Mouse (Mus musculus): ENCODE results near the gene Ptov1. TPM values are rescaled to one million over a fixed set of nuclear protein-coding genes. Genes with fewer than 3 reads are reported as not detected.

Ptov1 gene
- polyA plus RNA-seq, 1 experiment = 90.1 TPM

DNA sequence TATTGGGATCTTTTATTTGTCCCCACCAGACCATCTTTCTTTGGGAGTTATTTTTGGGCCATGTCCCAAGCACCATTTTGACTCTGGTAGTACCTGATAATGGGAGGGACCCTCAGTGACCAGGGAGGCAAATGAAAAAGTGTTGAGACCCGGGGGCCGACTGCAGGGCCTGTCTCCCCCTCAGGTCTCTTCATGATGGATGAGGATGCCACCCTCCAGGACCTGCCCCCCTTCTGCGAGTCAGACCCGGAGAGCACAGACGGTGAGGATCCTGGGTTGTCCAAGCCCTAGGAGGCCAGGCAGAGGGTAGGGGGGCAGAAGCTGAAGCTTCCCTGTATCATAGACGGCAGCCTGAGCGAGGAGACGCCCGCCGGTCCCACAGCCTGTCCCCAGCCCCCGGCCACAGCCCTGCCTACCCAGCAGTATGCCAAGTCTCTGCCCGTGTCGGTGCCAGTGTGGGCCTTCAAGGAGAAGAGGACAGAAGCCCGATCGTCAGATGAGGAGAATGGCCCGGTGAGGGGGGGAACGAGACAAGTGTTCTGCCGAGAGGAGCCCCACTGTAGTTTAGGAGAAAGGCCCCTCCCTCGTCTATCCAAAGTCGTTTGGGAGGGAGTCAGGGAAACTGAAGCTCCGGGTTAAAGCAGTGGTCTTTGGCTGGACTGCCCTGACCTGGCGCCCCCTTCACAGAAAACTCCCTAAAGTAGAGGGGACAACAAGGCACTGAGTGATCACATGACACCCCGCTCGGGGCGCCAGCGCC, 15.8 kb downstream of the Ptov1 start:
- Histone ChIP-seq H3K4me3 (ENCODE audit: insufficient read depth, low read length) (peak overlapping the region; percentile 57), H3K27ac (ENCODE audit: insufficient read depth, low read depth, low read length) (peak overlapping the region; percentile 92), H3K4me1 (ENCODE audit: control insufficient read depth, insufficient read depth, low read length) (peaks cover 35% of the 10 kb centered on the region)
- no peak; the same call in 1 of the 2 replicates for TF ChIP-seq CTCF (IDR thresholded peaks at IDR 0.05; ENCODE audit: low read depth, low read length)
- no peak for TF ChIP-seq POLR2A (IDR thresholded peaks at IDR 0.05; ENCODE audit: borderline replicate concordance, low read depth, low read length)

DNA sequence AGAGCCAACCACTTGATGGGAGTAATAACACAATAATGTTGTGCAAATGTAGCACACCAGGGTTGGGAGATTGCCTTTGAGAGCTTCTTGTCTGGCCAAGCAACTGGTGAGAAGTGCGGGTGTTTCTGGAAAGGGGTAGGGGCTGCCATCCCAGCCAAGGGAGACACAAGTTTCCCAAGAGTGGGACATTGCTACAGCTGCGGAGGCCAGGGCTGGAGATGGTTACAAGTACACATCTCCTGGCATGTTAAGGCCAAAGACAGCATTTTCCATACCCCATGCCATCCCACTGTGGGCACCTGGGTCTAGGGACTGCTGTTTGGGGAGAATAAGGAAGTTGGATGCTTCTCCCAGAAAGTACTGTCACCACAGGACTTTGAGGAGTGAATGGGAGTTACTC, 16.5 kb downstream of the Ptov1 start:
- no peak overlapping the region for H3K4me3 ChIP-seq (ENCODE audit: insufficient read depth, low read length)
- H3K27ac ChIP-seq (ENCODE audit: insufficient read depth, low read depth, low read length) = no peak overlapping the region

DNA sequence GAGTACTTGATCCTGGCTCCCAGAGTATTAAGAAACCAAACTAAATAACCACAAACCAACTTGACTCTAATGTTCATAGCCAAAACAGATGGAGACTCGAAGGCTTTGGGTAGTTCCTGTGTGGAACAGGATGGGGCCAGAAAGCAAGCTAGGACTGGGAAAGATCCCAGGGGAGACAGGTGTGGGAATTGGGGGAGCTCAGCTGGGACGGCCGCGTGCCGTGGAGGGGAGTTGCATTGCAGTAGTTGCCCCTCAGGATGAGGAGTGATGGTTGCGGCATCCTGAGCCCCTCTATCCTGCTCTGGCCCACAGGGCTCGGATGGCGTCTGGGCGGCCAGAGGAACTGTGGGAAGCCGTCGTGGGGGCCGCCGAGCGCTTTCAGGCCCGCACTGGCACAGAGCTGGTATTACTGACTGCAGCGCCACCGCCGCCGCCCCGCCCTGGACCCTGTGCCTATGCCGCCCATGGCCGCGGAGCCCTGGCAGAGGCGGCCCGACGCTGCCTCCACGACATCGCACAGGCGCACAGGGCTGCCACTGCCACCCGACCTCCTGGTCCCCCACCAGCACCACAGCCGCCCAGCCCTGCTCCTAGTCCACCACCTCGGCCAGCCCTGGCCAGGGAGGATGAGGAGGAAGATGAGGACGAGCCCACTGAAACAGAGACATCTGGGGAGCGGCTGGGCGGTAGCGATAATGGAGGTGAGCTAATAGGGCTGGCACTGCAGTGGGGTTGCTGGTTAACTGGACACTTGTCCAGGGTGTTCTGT, 17.1 kb downstream of the Ptov1 start:
- Histone ChIP-seq H3K27ac (ENCODE audit: insufficient read depth, low read depth, low read length) (no peak overlapping the region), H3K4me1 (ENCODE audit: control insufficient read depth, insufficient read depth, low read length) (peaks cover 30% of the 10 kb centered on the region), H3K4me3 (ENCODE audit: insufficient read depth, low read length) (no peak overlapping the region)
- TF ChIP-seq CTCF (IDR thresholded peaks at IDR 0.05; ENCODE audit: low read depth, low read length) (no peak), POLR2A (IDR thresholded peaks at IDR 0.05; ENCODE audit: borderline replicate concordance, low read depth, low read length) (no peak)

More for the DNA sequence above, 16.5 kb downstream of the Ptov1 start:
- TF ChIP-seq CTCF (IDR thresholded peaks at IDR 0.05; ENCODE audit: low read depth, low read length) (no peak), POLR2A (IDR thresholded peaks at IDR 0.05; ENCODE audit: borderline replicate concordance, low read depth, low read length) (no peak)
- H3K4me1 ChIP-seq (ENCODE audit: control insufficient read depth, insufficient read depth, low read length) = peaks cover 30% of the 10 kb centered on the region

DNA sequence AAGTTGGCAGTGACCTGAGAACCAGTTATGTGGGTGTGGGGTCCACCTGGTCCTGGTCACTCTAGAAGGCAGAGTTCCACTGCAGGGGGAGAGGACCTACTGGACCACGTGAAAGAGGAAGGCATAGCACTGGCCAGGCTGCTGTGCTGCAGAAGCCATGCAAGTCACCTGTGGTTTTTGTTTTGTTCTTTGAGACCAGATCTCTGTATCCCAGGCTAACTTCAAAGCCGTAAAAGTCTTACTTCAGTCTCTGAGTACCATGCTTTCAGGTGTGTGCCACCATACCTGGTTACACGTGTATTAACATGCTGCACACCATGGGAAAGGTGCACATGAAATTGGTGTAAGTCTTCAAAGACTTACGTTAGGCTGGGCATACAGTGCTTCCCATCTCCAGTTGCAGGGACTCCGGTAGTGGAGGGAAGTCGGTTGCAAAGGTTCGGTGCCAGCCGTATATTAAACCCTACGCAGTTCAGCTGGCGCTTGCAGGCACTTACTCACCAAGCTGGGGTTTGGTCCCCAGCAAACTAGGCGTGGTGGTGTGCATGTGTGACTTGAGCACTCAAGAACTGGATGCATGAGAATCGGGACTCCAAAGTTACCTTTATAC, 17.9 kb downstream of the Ptov1 start:
- Histone ChIP-seq H3K27ac (ENCODE audit: insufficient read depth, low read depth, low read length) (no peak overlapping the region), H3K4me3 (ENCODE audit: insufficient read depth, low read length) (0 out of 2 replicates have a peak overlapping the region, but pooled peaks have one; percentile 65), H3K4me1 (ENCODE audit: control insufficient read depth, insufficient read depth, low read length) (peaks cover 31% of the 10 kb centered on the region)
- TF ChIP-seq CTCF (IDR thresholded peaks at IDR 0.05; ENCODE audit: low read depth, low read length) (no peak), POLR2A (IDR thresholded peaks at IDR 0.05; ENCODE audit: borderline replicate concordance, low read depth, low read length) (no peak)

DNA sequence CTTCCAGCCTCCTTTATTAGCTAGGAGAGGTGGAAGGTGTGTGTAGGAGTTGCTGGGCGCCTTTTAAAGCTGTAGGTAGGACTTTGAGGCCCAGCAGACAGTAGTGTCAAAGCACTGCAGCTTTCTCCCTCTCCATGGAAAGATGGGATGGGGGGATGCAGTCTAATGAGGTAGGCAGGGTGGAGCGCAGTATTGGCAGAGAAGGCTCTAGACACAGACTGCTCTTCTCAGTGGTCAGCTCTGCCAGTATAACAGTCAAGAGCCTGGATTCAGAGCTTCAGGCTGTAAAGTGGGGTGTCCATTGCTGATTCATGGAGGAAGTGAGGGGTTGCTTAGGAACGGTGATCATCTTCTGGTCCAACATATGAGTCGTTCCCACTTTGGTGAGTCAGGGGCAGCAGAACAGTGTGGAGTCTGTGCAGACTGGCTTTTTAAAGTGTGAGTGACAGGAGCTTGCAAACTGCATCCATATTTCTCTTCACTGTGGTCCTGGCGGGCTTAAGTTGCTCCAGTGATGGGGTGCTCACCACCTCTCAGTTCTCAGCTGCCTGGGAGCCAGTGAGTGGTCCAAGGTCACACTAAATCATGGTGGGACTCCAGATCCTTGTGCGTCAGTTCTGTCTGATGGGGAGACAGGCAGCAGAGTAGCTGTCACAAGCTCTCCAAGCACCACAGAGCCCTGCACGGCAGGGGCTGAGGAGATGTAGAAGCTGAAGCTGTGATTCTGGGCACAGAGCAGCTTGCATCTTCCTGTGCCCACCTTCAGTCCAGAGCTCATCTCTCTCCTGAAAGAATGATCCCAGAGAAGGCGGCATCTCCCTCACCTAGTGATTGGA, 18.6 kb downstream of the Ptov1 start:
- Histone ChIP-seq H3K4me3 (ENCODE audit: insufficient read depth, low read length) (peak overlapping the region; percentile 65), H3K4me1 (ENCODE audit: control insufficient read depth, insufficient read depth, low read length) (peaks cover 31% of the 10 kb centered on the region)
- TF ChIP-seq CTCF (IDR thresholded peaks at IDR 0.05; ENCODE audit: low read depth, low read length) = no peak
- no peak for TF ChIP-seq POLR2A (IDR thresholded peaks at IDR 0.05; ENCODE audit: borderline replicate concordance, low read depth, low read length)

DNA sequence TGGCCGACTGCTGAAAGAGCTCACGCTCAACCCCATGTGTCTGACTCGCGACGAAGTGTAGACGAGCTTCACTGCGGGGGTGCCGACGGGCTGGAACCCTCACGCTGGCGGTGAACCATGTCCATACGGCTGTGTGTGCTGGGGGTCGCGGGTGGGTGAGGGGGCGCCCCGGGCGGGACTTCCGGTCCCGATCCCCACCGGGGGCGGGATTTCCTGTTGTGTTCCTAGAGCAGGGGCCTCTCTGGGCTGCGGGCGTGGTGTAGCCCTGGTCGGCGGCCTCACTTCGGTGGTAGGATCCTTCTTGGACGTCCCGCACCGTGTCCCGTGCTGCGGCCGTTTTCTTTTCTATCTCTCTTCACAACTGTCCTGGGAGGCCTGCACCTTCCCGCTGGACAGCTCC, 19.4 kb downstream of the Ptov1 start:
- TF ChIP-seq CTCF (IDR thresholded peaks at IDR 0.05; ENCODE audit: low read depth, low read length) = no peak
- no peak for TF ChIP-seq POLR2A (IDR thresholded peaks at IDR 0.05; ENCODE audit: borderline replicate concordance, low read depth, low read length)
- Histone ChIP-seq H3K4me3 (ENCODE audit: insufficient read depth, low read length) (peak overlapping the region; percentile 65), H3K27ac (ENCODE audit: insufficient read depth, low read depth, low read length) (peak overlapping the region; percentile 96), H3K4me1 (ENCODE audit: control insufficient read depth, insufficient read depth, low read length) (peaks cover 22% of the 10 kb centered on the region)

More for the DNA sequence above, 18.6 kb downstream of the Ptov1 start:
- H3K27ac ChIP-seq (ENCODE audit: insufficient read depth, low read depth, low read length) = peak overlapping the region; percentile 96

DNA sequence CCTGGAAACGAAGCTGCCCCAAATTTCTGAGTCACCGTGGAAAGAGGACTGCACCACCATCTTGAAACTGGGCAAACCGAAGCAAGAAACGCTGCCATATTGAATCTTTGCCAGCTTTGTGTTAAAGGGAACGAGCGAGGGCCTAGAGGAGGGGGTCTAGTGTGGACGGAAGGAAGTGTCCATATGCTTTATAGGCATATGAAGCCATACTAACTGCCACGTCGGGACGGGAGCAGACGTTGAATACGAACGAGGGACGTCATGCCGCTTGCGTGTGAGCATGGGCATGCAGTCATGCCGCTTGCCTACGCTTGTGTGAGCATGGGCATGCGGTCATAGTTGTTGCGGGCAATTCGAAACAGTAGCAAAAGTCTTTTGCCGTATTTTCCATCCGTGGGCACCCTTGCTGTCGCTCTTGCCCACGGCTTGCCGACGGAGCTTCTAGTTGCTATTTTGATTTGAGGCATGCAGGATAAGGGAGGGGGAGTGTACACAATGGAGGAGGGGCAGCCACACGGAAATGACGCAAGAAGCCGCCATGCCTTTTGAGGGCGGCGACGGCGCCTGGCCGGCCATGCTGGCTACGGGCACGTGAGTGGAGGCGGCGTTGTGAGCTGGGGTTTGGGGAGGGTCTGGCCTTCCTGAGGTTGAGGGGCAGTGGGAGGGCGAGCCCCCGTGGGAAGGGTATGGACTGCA, 20.0 kb downstream of the Ptov1 start:
- Histone ChIP-seq H3K4me1 (ENCODE audit: control insufficient read depth, insufficient read depth, low read length) (peaks cover 20% of the 10 kb centered on the region), H3K27ac (ENCODE audit: insufficient read depth, low read depth, low read length) (peak overlapping the region; percentile 96), H3K4me3 (ENCODE audit: insufficient read depth, low read length) (peak overlapping the region; percentile 65)
- TF ChIP-seq CTCF (IDR thresholded peaks at IDR 0.05; ENCODE audit: low read depth, low read length) (no peak), POLR2A (IDR thresholded peaks at IDR 0.05; ENCODE audit: borderline replicate concordance, low read depth, low read length) (no peak)

DNA sequence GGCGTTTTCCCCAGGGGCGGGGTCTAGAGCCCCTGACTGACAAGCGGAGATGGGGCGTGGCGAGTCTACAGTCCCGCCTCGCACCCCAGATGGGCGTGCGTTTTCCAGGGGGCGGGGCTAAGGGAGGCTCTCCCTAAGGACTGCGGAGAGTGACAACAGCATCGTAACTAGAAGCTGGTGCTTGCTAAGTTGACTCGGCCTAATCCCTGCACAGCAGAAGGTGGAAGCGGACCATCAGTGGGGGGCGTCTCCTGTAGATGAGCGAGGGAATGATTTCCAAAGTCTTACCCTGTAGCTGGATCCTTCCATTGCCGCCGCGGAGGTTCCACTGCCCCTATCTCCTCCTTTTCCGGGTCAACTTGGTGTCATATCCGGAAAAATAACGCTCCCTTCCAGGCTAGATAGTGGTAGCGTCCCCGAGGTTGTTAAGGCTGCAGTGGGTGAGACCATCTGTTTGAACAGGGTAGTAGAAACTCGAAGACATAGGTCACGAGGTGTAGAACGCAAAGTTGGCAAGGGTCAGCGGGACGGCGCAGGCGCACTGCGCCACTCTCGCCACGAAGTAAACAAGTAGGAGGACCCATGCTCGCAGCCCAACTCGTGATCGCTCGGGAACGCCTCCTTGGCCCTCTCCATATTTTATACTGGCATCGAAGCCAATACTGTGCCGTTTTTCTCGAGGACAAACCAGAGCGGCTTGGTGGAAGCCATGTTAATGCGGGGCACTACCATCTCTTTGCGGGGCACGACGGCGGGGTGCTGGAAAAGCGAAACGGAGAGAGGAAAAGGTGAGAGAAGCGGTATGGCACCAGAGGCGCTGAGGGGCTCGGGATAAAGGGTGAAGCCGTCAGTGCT, 20.8 kb downstream of the Ptov1 start, which contains the start of the genes Akt1s1 and Tbc1d17:
Gene Akt1s1, plus strand, starts transcription at position 431 of the 855 bp plus-strand sequence.
Gene Tbc1d17, minus strand, starts transcription at position 519 of the 855 bp plus-strand sequence.
- no peak for TF ChIP-seq CTCF (IDR thresholded peaks at IDR 0.05; ENCODE audit: low read depth, low read length)
- 0 out of 2 replicates have a peak, but pooled peaks have one; percentile 19 for TF ChIP-seq POLR2A (IDR thresholded peaks at IDR 0.05; ENCODE audit: borderline replicate concordance, low read depth, low read length)
- peaks cover 18% of the 10 kb centered on the region for H3K4me1 ChIP-seq (ENCODE audit: control insufficient read depth, insufficient read depth, low read length)
- peak within 1 kb of the TSS; percentile 96 for H3K27ac ChIP-seq (ENCODE audit: insufficient read depth, low read depth, low read length)
- H3K4me3 ChIP-seq (ENCODE audit: insufficient read depth, low read length) = peak within 1 kb of the TSS; percentile 65

All from bone marrow macrophage, adult 2 months (primary cell).